Mouse (Mus musculus): ENCODE results near the gene Polr2i. TPM values are rescaled to one million over a fixed set of nuclear protein-coding genes. Genes with fewer than 3 reads are reported as not detected.
A peak's percentile ranks its signal among the peaks of the same experiment; 100 is the strongest.
"Not testable (repeated sequence)": the region's sequence is repeated elsewhere in the genome, so short reads cannot be mapped to it uniquely, and the experiment has no call there.

The Polr2i gene
- 73.4 and 79.5 TPM in 2 replicates for polyA plus RNA-seq (2016; fragmentation: Nextera tagmentation; extraction: Ambion mirVana)

- Histone ChIP-seq H3K4me2 (peak within 1 kb of the TSS; percentile 90), H3K4me3 (peak within 1 kb of the TSS; percentile 81), H3K27ac (peak within 1 kb of the TSS; percentile 92), H3K4me1 (peaks cover 24% of the 10 kb centered on the region), H3K9me3 (replicated peaks) (no peaks in the 10 kb centered on the region), H3K27me3 (replicated peaks) (no peaks in the 10 kb centered on the region), H3K9ac (peak within 1 kb of the TSS; percentile 79), H3K36me3 (peaks cover 35% of the 10 kb centered on the region)
- peak; percentile 92 for ATAC-seq
- under 1% methylated on average over 67 of the region's 67 CpGs for WGBS (ENCODE audit: insufficient replicate concordance)
Observed at GRCm38 (mm10) chr7:30231669-30232454, at the start of gene Polr2i, which contains the start of gene Tbcb. TSS of gene Polr2i (plus strand) at chr7:30231948. TSS of gene Tbcb (minus strand) at chr7:30232272.

- H3K4me2 ChIP-seq, result peak overlapping the region; percentile 74
- WGBS (ENCODE audit: insufficient replicate concordance), result 58% methylated on average over 7 of the region's 7 CpGs
Observed at GRCm38 (mm10) chr7:30183189-30183588, 48.6 kb upstream of the Polr2i start.

GRCm38 (mm10) chr7:30183879-30184289, 47.9 kb upstream of the Polr2i start, which contains the start of gene Cox7a1:
TSS of gene Cox7a1 (plus strand) at chr7:30184144.
- peak within 1 kb of the TSS; percentile 45; the same call in 1 of the 2 replicates for H3K27ac ChIP-seq
- no peaks in the 10 kb centered on the region for H3K27me3 ChIP-seq (replicated peaks)
- peak within 1 kb of the TSS; percentile 57 for H3K9ac ChIP-seq
- peak; percentile 90 for ATAC-seq
- peak within 1 kb of the TSS; percentile 39 for H3K4me3 ChIP-seq
- peaks cover 35% of the 10 kb centered on the region for H3K36me3 ChIP-seq
- peaks cover 19% of the 10 kb centered on the region for H3K4me1 ChIP-seq
- WGBS (ENCODE audit: insufficient replicate concordance), result under 1% methylated on average over 11 of the region's 11 CpGs
- no peaks in the 10 kb centered on the region for H3K9me3 ChIP-seq (replicated peaks)
- peak within 1 kb of the TSS; percentile 74 for H3K4me2 ChIP-seq

More at GRCm38 (mm10) chr7:30183189-30183588, 48.6 kb upstream of the Polr2i start:
- Histone ChIP-seq H3K36me3 (peaks cover 33% of the 10 kb centered on the region), H3K4me1 (peaks cover 19% of the 10 kb centered on the region)
- H3K27me3 ChIP-seq (replicated peaks); H3K9me3 ChIP-seq (replicated peaks); H3K4me3 ChIP-seq; H3K27ac ChIP-seq; H3K9ac ChIP-seq; ATAC-seq: not testable (repeated sequence)

- H3K4me3 ChIP-seq, result no peak overlapping the region
- H3K4me1 ChIP-seq, result peaks cover 19% of the 10 kb centered on the region
- peak overlapping the region; percentile 45; the same call in 1 of the 2 replicates for H3K27ac ChIP-seq
- peak overlapping the region; percentile 74 for H3K4me2 ChIP-seq
- no peak overlapping the region for H3K9ac ChIP-seq
- no peak for ATAC-seq
- H3K9me3 ChIP-seq (replicated peaks), result no peaks in the 10 kb centered on the region
- 69% methylated on average over 13 of the region's 13 CpGs for WGBS (ENCODE audit: insufficient replicate concordance)
- H3K36me3 ChIP-seq, result peaks cover 43% of the 10 kb centered on the region
- no peaks in the 10 kb centered on the region for H3K27me3 ChIP-seq (replicated peaks)
Observed at GRCm38 (mm10) chr7:30184641-30185348, 47.0 kb upstream of the Polr2i start.

GRCm38 (mm10) chr7:30188344-30189115, 43.2 kb upstream of the Polr2i start:
- Histone ChIP-seq H3K9ac (no peak overlapping the region), H3K27me3 (replicated peaks) (no peaks in the 10 kb centered on the region), H3K27ac (no peak overlapping the region), H3K4me2 (no peak overlapping the region), H3K9me3 (replicated peaks) (no peaks in the 10 kb centered on the region), H3K4me1 (peaks cover 28% of the 10 kb centered on the region), H3K36me3 (peaks cover 77% of the 10 kb centered on the region), H3K4me3 (no peak overlapping the region)
- 77% methylated on average over 12 of the region's 12 CpGs for WGBS (ENCODE audit: insufficient replicate concordance)
- ATAC-seq, result no peak

GRCm38 (mm10) chr7:30189116-30189491, 42.6 kb upstream of the Polr2i start:
- no peak for ATAC-seq
- WGBS (ENCODE audit: insufficient replicate concordance), result 86% methylated on average over 4 of the region's 4 CpGs

GRCm38 (mm10) chr7:30192088-30192487, 39.7 kb upstream of the Polr2i start:
- Histone ChIP-seq H3K9ac (no peak overlapping the region), H3K27me3 (replicated peaks) (no peaks in the 10 kb centered on the region), H3K9me3 (replicated peaks) (no peaks in the 10 kb centered on the region), H3K4me3 (no peak overlapping the region), H3K27ac (no peak overlapping the region), H3K4me2 (no peak overlapping the region), H3K36me3 (peaks cover 60% of the 10 kb centered on the region), H3K4me1 (peaks cover 32% of the 10 kb centered on the region)
- 86% methylated on average over 12 of the region's 12 CpGs for WGBS (ENCODE audit: insufficient replicate concordance)
- no peak for ATAC-seq

More at GRCm38 (mm10) chr7:30189116-30189491, 42.6 kb upstream of the Polr2i start:
- Histone ChIP-seq H3K36me3 (peaks cover 77% of the 10 kb centered on the region), H3K4me3 (no peak overlapping the region), H3K27ac (no peak overlapping the region), H3K27me3 (replicated peaks) (no peaks in the 10 kb centered on the region), H3K4me1 (peaks cover 24% of the 10 kb centered on the region), H3K4me2 (no peak overlapping the region), H3K9ac (no peak overlapping the region), H3K9me3 (replicated peaks) (no peaks in the 10 kb centered on the region)

GRCm38 (mm10) chr7:30193013-30193412, 38.7 kb upstream of the Polr2i start:
- Histone ChIP-seq H3K9ac (peak overlapping the region; percentile 87; the same call in 1 of the 2 replicates), H3K4me1 (peaks cover 32% of the 10 kb centered on the region), H3K9me3 (replicated peaks) (no peaks in the 10 kb centered on the region), H3K27ac (peak overlapping the region; percentile 92), H3K4me3 (peak overlapping the region; percentile 79), H3K27me3 (replicated peaks) (no peaks in the 10 kb centered on the region), H3K4me2 (peak overlapping the region; percentile 88), H3K36me3 (peaks cover 51% of the 10 kb centered on the region)
- ATAC-seq, result no peak
- 57% methylated on average over 9 of the region's 9 CpGs for WGBS (ENCODE audit: insufficient replicate concordance)

GRCm38 (mm10) chr7:30193581-30194100, 38.1 kb upstream of the Polr2i start:
- Histone ChIP-seq H3K4me3 (peak overlapping the region; percentile 79), H3K36me3 (peaks cover 44% of the 10 kb centered on the region), H3K4me2 (peak overlapping the region; percentile 88), H3K9me3 (replicated peaks) (no peaks in the 10 kb centered on the region), H3K27ac (peak overlapping the region; percentile 92), H3K4me1 (peaks cover 36% of the 10 kb centered on the region), H3K27me3 (replicated peaks) (no peaks in the 10 kb centered on the region), H3K9ac (peak overlapping the region; percentile 87)
- peak; percentile 80 for ATAC-seq
- 2% methylated on average over 26 of the region's 26 CpGs for WGBS (ENCODE audit: insufficient replicate concordance)

- under 1% methylated on average over 26 of the region's 26 CpGs for WGBS (ENCODE audit: insufficient replicate concordance)
- H3K36me3 ChIP-seq, result peaks cover 38% of the 10 kb centered on the region
- H3K9me3 ChIP-seq (replicated peaks), result no peaks in the 10 kb centered on the region
- H3K4me2 ChIP-seq, result peak overlapping the region; percentile 88
- H3K27me3 ChIP-seq (replicated peaks), result no peaks in the 10 kb centered on the region
- peak overlapping the region; percentile 79 for H3K4me3 ChIP-seq
- H3K27ac ChIP-seq, result peak overlapping the region; percentile 92
- peak overlapping the region; percentile 87 for H3K9ac ChIP-seq
- ATAC-seq, result peak; percentile 51
- peaks cover 37% of the 10 kb centered on the region for H3K4me1 ChIP-seq
Observed at GRCm38 (mm10) chr7:30194101-30194831, 37.5 kb upstream of the Polr2i start.

- Histone ChIP-seq H3K4me3 (peak overlapping the region; percentile 79), H3K4me1 (peaks cover 37% of the 10 kb centered on the region), H3K9ac (peak overlapping the region; percentile 87), H3K9me3 (replicated peaks) (no peaks in the 10 kb centered on the region), H3K36me3 (peaks cover 33% of the 10 kb centered on the region), H3K4me2 (peak overlapping the region; percentile 88), H3K27ac (peak overlapping the region; percentile 92), H3K27me3 (replicated peaks) (no peaks in the 10 kb centered on the region)
- WGBS (ENCODE audit: insufficient replicate concordance), result under 1% methylated on average over 28 of the region's 28 CpGs
- ATAC-seq, result peak; percentile 90
Observed at GRCm38 (mm10) chr7:30194884-30195283, 36.9 kb upstream of the Polr2i start.

All from liver, embryonic 12.5 days (tissue).